Mouse (Mus musculus): ENCODE data around the gene Cand1. TPM values are rescaled to one million over a fixed set of nuclear protein-coding genes. Genes with fewer than 3 reads are reported as not detected.

The Cand1 gene
- total RNA-seq, 2 experiments from 2014 or later, result 144 to 158 TPM

DNA sequence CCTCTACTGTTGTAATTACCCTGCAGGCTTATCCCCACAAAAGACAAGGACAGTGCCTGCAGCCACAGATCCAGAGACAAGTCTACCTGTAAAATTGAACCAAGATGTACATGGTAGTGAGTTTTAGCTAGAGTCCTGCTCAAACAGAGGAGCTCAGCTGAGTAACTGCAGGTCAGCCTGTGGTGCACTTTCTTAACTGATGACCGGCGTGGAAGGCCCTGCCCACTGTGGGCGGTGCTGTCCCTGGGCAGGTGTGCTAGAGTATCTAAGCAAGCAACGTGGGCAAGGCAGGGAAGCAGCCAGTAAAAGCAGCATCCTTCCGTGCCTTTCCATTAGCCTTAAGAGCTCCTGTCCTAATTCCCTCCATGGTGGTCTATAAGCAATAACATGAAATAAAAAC lies 34.6 kb downstream of the Cand1 start:
- no peak overlapping the region for H3K27ac ChIP-seq

DNA sequence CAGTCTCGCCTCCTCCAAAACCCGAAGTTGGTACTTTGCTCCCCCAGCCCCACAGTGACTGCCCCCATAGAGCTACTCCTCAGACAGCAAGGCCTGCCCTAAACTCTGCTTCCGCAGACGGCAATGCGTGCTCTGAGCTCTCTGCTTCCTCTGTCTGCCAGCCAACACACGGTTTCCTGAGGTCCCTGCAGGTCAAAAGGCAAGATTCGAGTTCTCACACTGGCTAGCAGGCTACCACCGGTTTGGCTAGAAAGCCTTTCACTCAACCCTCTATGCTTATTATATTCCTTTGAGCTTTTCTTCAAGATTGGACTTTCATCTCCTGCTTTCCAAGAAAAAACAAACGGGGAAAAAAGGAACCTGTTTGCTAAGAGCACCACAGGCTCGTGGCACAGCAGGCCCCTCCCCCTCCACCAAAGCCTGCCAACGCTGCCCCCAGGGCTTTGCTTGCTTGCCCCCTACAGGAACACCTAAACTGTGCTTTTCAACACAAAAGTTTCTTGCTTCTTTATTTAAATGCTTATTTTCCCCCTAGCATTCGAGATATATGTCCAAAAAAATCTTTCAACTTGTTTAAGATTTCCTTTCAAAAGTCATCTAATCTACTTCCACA lies 35.4 kb downstream of the Cand1 start:
- Histone ChIP-seq H3K4me3 (no peak overlapping the region), H3K27ac (no peak overlapping the region)
- no peak for DNase-seq (ENCODE audit: extremely low spot score in 1 of 2, low spot score in 2 of 2)
- intact Hi-C loops (cut with DNase I), result no loop called here
- no peak; the same call in 1 of the 2 replicates for TF ChIP-seq CTCF (IDR thresholded peaks at IDR 0.05)

More for the DNA sequence above, 34.6 kb downstream of the Cand1 start:
- no peak for TF ChIP-seq CTCF (IDR thresholded peaks at IDR 0.05)
- intact Hi-C loops (cut with DNase I), result no loop called here
- no peak for DNase-seq (ENCODE audit: extremely low spot score in 1 of 2, low spot score in 2 of 2)
- H3K4me3 ChIP-seq, result no peak overlapping the region

DNA sequence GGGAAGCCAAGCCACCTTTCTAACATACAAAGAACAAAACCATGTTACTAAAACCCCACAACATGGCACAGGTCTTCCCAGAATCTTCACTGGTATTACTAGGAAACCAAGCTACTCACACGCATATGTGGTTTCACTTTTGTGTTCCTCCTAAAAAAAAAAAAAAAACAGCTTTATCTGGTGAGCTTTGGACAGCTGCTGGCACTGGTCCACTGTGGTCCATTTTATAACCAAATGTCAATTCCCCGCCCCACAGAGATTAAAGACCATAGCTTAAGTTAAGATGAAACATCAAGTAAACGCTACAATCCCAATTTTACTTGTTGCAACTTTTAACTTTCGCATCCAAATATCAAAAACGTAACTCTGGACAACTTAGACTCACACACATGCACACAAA lies 40.0 kb downstream of the Cand1 start:
- no peak overlapping the region for H3K4me3 ChIP-seq
- no peak for TF ChIP-seq CTCF (IDR thresholded peaks at IDR 0.05)
- no peak for DNase-seq (ENCODE audit: extremely low spot score in 1 of 2, low spot score in 2 of 2)
- no peak overlapping the region for H3K27ac ChIP-seq
- intact Hi-C loops (cut with DNase I), result no loop called here

DNA sequence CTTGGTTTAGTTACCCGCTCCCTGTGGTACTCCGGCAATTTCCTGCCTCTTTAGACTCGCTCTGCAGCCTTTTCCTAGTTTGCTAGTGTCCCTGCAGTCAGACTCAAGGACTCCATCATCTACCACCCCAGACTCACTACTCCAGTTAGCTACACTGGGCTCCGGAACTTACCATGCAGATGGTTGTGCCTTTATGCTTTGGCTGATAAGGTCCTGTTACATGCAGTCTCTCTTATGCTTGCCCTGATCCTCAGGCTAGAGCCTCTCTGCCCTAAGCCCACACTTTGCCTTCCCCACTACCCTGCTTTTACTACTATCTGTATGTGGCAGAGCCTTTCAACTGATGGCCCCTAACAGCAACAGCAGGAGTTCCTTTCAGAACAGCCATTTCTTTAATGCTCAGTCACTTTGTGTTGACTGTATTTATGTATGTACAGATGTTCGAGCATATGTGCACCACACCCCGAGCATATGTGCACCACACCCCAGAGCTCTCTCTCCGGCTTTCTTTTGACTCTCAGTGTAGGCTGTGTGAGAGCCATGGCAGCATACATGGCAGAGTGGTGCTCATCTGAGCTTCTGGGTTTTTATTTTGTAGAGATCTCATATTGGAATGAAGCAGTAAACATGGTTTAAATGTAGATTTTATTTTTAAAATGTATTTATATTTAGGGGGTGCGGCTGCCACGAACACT lies 41.5 kb downstream of the Cand1 start:
- Histone ChIP-seq H3K4me3 (no peak overlapping the region), H3K27ac (no peak overlapping the region)
- no peak for TF ChIP-seq CTCF (IDR thresholded peaks at IDR 0.05)
- intact Hi-C loops (cut with DNase I), result no loop called here
- DNase-seq (ENCODE audit: extremely low spot score in 1 of 2, low spot score in 2 of 2), result no peak

DNA sequence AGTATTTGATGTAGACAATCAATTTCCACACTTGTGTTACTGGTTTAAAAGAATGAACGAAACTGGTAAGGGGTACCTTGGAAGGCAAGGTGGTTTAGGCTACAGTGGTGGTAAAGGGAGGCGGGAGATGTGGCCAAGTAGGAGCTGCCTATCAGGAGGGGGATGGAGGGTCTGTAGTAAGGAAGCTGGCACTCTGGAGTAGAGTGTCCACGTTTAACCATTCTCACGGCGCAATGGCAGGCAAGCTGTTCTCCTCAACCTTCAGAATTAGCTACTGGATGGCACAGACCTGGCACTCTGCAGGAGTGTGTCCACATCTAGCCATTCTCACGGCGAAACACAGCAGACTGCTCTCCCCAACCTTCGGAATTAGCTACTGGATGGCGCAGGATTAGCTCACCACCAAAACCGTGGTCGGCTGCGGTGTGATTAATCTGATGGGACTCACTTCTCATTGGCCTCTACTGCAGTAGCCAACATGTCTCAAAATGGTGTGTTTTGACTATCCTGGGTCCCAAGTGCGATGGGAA lies 42.2 kb downstream of the Cand1 start:
- DNase-seq (ENCODE audit: extremely low spot score in 1 of 2, low spot score in 2 of 2), result no peak
- intact Hi-C loops (cut with DNase I), result no loop called here
- Histone ChIP-seq H3K27ac (no peak overlapping the region), H3K4me3 (no peak overlapping the region)
- no peak for TF ChIP-seq CTCF (IDR thresholded peaks at IDR 0.05)

DNA sequence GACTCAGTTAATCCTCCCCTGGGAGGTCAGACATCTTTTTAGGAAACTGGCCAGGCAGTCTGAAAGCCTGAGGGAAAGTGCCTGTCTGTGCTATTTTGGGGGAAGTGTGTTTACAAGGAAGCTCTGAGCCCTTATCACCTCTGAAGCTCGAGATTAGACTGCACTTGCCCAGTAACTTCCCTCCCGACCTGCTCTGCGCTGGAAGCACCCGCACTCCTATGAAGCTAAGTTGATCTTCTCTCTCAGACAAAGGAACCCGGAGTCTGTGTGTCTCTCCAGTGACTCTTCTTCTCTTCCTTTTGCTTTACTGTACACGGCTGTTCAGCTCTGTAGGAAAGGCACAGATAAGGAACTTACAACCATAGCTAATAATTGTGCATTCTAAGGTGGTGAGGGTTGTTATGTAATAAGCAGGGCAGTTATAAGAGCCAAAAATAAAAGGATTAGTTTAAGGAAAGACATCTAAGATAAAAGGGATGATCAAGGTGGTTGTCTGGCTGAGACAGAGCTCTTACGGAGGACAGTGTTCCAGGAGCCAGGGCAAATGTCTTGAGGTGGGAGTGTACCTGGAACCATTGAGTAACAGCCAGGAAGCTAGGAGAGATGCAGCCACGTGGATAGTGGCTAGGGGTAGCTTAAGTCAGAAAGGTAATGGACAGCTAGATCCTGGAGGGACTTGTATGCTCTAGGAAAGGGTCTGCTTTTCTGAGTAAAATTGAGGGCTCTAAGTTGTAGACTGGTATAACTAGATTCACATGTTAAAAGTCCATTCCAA lies 47.1 kb downstream of the Cand1 start:
- Histone ChIP-seq H3K4me3 (no peak overlapping the region), H3K27ac (no peak overlapping the region)
- no peak for DNase-seq (ENCODE audit: extremely low spot score in 1 of 2, low spot score in 2 of 2)
- intact Hi-C loops (cut with DNase I), result no loop called here
- TF ChIP-seq CTCF (IDR thresholded peaks at IDR 0.05), result no peak

DNA sequence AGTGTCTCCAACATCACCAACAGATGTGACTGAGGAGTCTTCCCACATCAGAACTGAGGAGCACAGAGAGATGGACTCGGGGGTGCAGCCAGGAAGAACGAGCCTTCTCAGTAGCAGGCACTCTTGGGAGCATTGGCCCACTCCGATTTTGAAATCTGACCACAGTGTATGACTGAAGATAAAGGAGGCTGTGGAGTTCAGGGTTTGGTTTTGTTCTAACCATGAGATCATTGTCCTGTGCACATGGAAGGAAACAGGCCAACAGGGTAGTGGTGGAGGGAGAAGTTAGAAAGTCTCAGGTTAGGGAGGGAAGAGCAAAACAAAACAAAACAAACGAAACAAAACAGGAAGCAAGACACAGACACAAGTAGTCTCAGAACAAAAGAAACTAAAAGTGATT lies 52.1 kb downstream of the Cand1 start:
- Histone ChIP-seq H3K27ac (no peak overlapping the region), H3K4me3 (no peak overlapping the region)
- no peak for TF ChIP-seq CTCF (IDR thresholded peaks at IDR 0.05)
- intact Hi-C loops (cut with DNase I), result no loop called here
- no peak for DNase-seq (ENCODE audit: extremely low spot score in 1 of 2, low spot score in 2 of 2)

DNA sequence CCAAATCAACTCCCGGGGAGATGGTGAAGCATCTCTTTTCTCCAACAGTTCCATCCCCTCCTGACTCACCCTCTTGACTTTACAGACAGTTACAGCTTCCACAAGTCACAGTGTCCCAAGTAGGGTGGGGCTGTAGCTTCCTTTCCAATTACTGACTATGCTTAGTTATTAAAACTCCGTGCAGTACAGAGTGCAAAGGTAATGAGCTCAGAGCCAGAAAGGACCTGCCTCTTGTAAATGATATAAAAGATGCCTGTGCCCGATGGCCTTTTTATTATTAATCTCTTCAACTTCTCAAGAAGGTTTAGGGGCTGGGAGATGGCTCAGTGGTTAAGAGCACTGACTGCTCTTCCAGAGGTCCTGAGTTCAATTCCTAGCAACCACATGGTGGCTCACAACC lies 70.2 kb downstream of the Cand1 start:
- intact Hi-C loops (cut with DNase I), result loop anchor here (5.0 to 10.0 kb wide), 3 partner anchors 87 to 1012 kb away; no protein-coding TSS in a partner anchor
- no peak for DNase-seq (ENCODE audit: extremely low spot score in 1 of 2, low spot score in 2 of 2)
- no peak for TF ChIP-seq CTCF (IDR thresholded peaks at IDR 0.05)
- no peak overlapping the region for H3K27ac ChIP-seq
- H3K4me3 ChIP-seq, result no peak overlapping the region

DNA sequence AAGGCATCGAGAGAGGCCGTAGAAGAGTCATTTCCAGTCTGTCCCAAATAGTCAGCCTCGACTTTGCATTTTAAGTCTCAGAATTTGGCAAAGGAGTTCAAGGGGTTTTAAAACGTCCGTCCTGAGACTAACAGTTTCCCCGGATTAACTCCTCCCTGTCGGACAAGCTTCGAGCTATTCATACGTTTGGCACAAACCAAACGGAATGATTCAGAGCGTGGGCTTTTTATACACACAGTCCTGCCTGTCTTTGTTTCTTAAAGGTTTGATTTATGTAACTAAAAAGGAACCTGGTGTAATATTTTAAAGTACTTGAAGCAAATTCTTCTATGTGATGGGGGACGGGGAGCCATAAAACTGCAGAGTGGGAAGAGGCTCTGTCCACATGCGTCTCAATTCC lies 70.6 kb downstream of the Cand1 start:
- Histone ChIP-seq H3K27ac (no peak overlapping the region), H3K4me3 (no peak overlapping the region)
- intact Hi-C loops (cut with DNase I), result loop anchor here (5.0 to 10.0 kb wide), 3 partner anchors 87 to 1012 kb away; no protein-coding TSS in a partner anchor
- DNase-seq (ENCODE audit: extremely low spot score in 1 of 2, low spot score in 2 of 2), result no peak
- no peak for TF ChIP-seq CTCF (IDR thresholded peaks at IDR 0.05)

DNA sequence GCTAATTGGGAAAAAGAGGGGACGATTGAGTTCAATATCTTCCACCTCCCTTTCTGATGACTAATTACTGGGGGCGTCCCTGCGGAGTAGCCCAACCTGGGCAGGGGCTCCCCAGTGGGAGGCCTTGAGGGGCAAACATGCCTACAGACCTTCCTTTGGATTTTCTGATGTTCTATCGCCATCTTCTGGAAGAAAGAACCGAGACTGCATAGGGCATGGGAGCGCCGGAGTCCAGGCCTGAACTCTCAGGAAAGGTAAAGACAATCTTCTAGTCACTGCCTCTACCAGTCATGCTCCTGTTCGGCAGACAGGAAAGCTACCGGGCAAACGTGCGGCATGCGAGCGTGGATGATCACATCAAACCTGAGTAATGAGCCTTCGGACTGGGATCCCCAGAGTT lies 71.1 kb downstream of the Cand1 start:
- intact Hi-C loops (cut with DNase I), result loop anchor here (5.0 to 10.0 kb wide), 3 partner anchors 86 to 1011 kb away; no protein-coding TSS in a partner anchor
- peak; percentile 13 to 39 for DNase-seq (ENCODE audit: extremely low spot score in 1 of 2, low spot score in 2 of 2)
- no peak overlapping the region for H3K4me3 ChIP-seq
- no peak overlapping the region for H3K27ac ChIP-seq
- TF ChIP-seq CTCF (IDR thresholded peaks at IDR 0.05), result peak; percentile 55

DNA sequence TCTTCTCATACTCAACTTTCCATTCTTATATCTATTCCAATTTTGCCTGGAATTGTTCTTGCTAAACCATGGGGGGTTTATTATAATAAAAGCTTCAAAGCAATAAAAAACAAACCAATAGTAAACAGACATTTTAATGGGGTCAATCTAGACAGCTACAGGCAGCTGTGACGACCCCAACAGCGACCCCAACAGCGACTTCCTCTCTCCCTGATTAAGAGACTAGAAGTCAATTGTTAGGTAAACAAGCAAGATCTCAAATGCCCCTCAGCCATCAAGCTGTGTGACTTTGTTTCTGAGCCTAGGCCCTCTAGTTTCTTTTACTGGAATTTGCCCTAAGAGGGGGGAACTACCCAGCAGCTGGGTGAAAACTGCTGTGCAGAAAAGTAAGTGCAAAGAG lies 72.0 kb downstream of the Cand1 start:
- Histone ChIP-seq H3K4me3 (no peak overlapping the region), H3K27ac (no peak overlapping the region)
- intact Hi-C loops (cut with DNase I), result loop anchor here (5.0 to 10.0 kb wide), 3 partner anchors 86 to 1011 kb away; no protein-coding TSS in a partner anchor
- no peak for DNase-seq (ENCODE audit: extremely low spot score in 1 of 2, low spot score in 2 of 2)
- no peak for TF ChIP-seq CTCF (IDR thresholded peaks at IDR 0.05)

DNA sequence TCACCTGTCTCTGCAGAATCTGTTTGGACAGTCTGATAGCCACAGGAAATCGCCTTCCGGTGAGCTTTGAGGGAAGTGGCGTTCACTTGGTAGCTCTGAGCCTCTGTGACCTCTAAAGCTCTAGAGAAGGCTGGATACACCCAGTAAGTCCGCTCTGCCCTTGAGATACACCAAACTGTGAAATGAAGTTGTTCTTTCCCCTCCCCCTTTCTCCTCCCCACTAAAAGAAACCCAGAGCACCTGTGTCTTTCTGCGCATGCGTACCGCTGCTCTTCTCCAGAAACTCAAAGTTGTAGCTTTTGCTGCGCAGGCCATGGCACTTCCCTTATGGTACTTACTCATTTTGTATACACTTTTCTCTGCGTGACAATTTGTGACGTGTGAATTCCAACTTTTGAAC lies 74.8 kb downstream of the Cand1 start:
- intact Hi-C loops (cut with DNase I), result loop anchor here (5.0 to 10.0 kb wide), 3 partner anchors 83 to 1008 kb away; no protein-coding TSS in a partner anchor
- H3K4me3 ChIP-seq, result no peak overlapping the region
- no peak overlapping the region for H3K27ac ChIP-seq
- DNase-seq (ENCODE audit: extremely low spot score in 1 of 2, low spot score in 2 of 2), result no peak
- no peak for TF ChIP-seq CTCF (IDR thresholded peaks at IDR 0.05)

Measured in left cerebral cortex, adult 2 months (tissue).